Mouse (Mus musculus) CD4-positive, CD25-positive, alpha-beta regulatory T cell, adult 4 months (primary cell): ENCODE data around the gene Maml3. TPM values are rescaled to one million over a fixed set of nuclear protein-coding genes. Genes with fewer than 3 reads are reported as not detected.

ENCODE experiments used
- ATAC-seq: one replicate; pipeline ENCODE4 v1.8.0; 2017
- polyA plus RNA-seq, 2 experiments: library from polyadenylated mRNA; unstranded; fragments of 100-300 nt; shearing (Covaris generic); gene quantifications; one replicate each; pipeline ENCODE4 v1.2.1; 2017

Gene Maml3
- polyA plus RNA-seq, 2 experiments from 2014 or later, result 0.56 to 0.62 TPM

DNA sequence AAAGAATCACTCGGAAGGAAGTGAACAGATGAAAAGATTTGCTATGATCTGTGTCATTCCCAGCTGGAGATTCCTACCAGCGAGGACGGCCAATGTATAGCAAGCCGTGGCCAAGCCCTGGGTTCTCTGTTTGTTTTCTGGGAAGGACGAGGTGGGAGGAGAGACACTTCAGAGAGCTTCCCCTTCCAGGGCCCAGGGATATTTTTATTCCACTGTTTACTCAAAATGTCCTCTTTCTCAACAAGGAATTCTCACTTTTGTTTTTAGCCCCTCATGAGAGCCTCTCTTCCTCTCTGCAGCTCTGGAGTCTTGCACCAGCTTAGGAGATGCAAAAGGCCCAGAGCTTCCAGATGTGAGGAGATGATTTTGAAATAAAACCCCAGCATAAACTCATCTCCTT is 236.0 kb downstream of the Maml3 start:
- ATAC-seq, result no peak

DNA sequence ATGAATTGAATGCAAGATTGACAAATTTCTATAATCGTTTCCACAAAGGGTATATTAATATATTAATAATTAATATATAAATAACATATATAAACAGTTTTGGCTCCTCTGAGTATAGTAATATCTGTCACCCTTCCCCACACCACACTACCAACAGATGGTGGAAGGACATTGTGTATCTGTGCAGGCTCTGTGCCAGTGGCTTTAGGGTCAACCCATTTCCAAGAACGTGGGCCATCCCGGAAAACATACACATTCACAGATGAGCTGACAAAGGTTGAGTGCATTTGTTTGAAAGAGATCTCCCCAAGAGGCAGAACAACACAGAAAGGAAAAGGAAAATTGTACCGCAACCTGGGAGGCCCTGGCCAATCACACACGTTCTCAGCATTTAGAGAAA is 238.4 kb downstream of the Maml3 start:
- ATAC-seq, result no peak

DNA sequence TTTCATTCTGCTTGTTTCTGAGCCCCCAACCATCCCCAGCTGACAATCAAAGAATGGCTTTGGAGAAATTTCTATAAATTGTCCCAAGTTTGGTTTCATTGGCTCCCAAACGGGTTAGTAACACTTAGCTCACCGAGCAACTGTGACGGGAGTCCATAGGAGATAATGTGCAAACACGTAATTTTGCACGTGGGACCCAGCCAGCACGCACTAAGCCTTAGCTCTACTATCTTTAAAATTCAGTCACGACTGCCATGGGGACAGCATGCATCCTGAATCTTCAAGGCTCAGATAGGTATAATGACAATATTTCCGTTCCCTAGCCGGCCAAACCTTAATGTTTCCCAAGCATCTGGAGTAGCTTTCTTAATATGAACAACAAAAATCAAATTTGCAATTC is 243.2 kb downstream of the Maml3 start:
- ATAC-seq, result no peak

DNA sequence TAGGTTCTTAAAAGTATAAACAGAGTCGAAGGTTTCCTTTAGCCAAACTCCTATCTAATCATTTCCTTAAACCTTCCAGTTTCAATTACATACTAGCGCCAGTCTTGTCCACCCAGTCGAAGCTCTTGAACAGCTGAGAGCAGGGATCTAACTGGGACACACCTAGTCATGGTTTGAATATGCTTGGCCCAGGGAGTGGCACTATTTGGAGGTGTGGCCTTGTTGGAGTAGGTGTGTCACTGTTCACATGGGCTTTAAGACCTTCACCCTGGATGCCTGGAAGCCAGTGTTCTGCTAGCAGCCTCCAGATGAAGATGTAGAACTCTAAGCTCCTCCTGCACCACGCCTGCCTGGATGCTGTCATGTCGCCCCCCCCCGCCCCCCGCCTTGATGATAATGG is 244.4 kb downstream of the Maml3 start:
- no peak for ATAC-seq

DNA sequence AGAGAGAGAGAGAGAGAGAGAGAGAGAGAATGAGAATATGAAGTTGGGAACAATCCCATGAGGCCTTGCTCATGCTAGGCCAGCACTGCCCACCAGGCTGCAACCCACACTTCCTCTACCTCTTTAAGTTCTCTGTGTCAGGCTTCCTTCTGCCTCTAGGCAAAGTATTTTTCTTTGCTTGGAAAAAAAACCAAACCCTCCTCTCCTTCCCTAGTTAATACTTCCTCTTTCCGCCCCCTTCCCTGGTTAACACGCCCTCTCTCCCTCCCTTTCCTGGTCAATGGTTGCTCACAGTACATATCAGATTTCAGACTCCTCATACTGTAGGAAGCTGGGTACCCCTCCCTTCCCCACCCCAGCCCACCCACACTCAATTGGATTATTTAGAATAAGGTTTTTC is 245.7 kb downstream of the Maml3 start:
- no peak for ATAC-seq

DNA sequence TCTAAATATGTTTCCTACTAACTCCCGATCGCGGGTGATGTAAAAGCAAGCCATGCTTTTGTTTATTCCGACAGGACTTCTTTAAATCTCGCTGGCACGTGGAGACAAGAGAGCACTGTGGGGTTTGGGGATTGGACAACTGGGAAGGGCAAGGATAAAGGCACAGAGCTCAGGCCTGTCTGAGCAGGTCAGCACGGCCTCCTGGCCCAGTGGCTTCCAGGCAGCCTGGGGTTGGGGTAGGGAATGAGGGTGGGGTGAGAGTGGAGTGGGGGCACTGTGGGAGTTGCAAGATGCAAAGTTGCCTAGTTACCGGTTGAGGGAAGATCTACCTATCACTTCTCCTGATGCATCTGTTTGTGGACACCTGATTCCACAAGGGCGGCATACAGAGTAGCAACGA is 250.7 kb downstream of the Maml3 start:
- ATAC-seq, result no peak

DNA sequence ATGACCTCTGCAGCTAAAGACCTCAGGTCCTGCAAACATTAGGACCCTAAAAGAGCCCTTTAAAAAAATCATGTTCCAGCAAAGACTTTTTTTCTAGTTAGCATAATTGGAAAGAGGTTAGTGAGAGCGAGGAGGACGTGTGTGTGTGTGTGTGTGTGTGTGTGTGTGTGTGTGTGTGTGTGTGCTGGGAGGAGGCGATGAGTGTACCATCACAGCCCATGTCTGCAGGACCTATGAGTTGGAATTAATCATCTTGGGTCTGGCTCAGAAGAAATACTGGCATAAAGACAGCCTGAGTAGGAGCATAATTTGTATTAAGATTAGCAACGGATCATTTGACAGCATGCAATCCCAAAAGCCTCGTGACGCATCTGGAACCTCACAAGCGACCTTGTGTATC is 251.3 kb downstream of the Maml3 start:
- ATAC-seq, result no peak

DNA sequence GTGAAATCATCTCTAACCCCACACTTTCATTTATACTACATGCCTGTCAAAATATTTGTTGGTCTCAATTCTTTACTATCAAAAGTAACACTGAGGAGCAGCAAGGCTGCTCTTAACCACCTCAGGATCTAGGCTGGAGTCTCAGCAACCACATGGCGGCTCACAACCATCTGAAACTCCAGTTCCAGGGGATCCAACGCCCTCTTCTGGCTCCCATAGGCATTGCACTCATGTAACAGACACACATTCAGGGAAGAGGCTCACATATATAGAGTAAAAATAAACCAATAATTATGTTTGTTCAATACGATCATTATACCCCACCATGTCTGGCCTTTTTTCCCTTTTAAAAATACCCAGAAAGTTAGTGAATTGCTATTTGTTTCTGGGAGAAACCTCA is 252.2 kb downstream of the Maml3 start:
- no peak for ATAC-seq

DNA sequence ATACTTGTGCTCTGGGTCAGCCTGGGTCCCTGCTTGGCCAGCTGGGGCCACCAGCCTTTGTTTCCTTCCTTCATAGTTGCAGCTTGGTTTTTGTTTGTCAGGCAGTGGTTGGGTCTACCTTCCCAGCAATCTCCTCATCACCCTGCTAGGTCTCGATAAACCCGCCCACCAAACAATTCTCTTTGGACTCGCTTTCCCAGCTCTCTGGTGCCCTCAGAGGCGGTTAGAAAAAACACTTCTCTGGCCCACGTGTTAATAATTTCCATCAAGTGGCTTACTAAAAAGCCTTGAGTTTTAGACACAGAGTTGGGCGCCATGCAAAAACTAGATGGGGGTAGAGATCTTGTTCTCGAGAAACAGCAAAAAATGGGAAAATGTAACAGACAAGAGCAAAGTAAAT is 253.3 kb downstream of the Maml3 start:
- ATAC-seq, result no peak

DNA sequence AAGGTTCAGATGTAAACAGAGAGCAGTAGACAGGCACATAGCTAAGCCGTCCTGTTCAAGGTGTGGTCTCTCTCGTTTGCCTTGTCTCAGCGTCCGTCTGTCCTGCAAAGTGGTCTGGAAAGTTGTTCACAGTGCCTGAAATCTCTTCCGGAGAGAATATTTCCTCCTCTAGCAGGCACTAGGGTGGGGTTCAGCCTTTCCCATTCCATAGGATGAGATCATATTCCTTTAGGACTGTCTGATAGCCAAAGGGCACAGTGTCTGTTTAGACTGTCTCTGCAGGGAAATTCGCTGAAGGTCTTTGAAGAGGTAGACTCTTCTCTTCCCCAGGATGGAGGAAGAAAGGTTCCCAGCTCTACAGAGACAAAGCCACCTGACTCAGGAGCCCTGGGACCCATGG is 255.4 kb downstream of the Maml3 start:
- no peak for ATAC-seq

DNA sequence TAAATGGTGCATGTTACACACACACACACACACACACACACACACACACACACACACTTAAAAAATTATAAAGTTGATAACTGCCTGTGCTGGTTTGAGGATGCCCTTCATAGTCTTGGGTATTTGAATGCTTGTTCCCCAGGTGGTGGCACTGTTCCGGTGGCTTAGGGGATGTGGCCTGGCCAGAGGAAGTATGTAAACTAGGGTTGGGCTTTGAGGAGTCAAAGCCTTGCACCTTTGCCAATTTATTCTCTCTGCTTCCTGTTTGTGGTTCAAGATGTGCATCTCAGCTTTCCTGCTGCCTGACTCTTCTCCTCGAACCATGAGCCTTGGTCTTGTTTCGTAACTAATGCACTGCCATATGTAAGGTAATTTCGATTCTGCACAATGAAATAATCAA is 257.6 kb downstream of the Maml3 start:
- no peak for ATAC-seq

DNA sequence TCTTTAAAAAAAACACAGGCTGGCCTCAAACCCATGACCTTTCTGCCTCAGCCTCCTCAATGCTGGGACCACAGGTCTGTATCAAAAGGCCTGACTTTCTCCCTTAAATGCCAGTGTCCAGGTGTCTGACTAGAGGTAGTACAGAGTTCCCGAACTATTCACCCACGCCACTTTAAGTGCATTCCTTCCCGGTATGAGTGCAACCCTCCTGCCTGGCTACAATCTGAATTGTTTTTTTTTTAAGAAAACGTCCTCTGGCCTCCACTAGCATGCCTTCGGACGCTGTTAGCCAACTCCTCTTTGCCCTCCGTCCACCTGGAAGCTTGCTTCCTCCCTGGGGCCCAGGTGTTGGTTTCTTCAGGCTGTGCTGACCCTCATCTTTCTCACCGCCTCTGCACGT is 260.6 kb downstream of the Maml3 start:
- ATAC-seq, result no peak

DNA sequence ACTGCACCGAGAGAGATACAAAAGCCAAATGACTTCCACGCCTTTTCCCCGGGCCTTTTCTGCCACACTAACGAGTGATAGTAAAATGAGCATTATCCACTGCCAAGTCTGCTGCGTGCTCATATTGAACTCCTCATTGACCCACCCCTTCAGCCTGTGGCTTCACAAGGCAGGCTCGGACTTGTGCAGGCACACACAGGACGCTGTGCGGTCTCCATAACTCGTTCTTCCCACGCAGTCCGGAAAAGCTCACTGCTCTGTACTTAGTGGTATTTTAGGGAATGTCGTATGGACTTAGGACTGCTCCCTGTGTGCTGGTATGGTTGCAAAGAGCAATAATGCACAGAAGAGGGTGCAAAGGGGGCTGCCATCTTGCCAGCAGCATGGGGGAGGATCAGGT is 262.7 kb downstream of the Maml3 start:
- no peak for ATAC-seq

DNA sequence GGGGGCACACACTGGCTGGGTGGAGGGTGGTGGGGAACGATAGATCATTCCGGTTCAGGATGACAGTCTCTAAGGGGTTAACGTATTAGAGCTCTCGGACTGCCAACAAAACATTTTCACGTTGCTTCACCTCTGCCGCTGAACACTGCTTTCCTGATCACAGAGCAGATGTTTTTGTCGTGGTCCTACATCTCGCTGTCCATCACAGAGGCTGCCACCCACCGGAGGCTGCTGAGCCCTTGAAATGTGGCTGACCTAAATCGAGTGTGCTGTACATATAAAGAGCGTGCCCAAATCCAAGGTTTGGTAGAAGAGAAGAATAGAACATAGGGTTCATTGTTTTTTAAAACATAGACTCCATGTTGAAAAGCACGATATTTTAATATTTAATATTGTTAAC is 263.3 kb downstream of the Maml3 start:
- ATAC-seq, result no peak

DNA sequence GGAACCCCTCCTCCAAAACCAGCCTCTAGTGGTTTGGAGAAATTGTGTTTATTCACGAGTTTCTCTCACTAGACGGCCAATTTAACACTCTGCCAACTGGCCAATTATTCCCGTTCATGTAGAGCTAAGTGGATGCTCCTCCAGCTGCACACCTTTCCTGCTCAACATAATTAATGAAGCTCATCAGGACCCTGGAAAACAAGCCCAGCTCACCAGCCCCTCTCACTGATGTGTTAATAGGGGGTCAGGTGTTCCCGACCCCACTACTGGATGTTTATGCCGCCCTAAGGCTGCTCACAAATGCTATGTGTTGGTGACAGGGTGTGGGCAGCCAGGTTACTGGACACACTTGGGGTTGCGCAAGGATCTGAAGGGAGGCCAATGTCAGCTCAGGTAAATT is 263.7 kb downstream of the Maml3 start:
- ATAC-seq, result no peak

DNA sequence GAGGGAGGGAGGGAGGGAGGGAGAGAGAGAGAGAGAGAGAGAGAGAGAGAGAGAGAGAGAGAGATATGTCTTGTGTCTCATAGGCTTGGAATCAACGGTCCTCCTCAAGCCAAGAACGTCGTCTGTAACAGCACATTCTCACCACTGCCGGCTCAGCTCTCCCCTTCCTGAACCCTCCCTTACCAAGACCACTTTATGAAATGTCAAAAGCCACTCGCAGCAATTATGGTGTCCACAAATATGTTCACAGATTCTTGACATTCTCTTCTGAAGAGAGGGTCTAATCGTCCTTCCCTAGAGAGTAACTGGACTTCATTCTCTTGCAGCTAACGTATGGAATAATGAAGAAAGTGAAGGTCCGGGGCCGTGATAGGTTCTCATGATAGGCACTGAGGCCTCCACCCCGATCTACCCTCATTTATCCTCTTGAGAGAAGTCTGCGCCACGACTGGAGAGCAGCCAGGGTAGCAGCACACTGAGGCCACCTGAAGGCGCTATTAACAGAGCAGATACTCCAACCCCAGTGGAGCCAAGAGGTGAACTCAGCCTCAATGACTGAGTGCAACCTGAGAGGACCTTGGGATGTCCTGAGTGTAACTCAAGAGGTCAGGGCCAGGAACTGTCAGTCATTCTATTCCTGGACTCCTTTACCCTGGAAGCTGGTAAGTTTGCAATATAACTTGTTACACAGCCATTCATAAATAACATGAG is 264.6 kb downstream of the Maml3 start:
- no peak for ATAC-seq

DNA sequence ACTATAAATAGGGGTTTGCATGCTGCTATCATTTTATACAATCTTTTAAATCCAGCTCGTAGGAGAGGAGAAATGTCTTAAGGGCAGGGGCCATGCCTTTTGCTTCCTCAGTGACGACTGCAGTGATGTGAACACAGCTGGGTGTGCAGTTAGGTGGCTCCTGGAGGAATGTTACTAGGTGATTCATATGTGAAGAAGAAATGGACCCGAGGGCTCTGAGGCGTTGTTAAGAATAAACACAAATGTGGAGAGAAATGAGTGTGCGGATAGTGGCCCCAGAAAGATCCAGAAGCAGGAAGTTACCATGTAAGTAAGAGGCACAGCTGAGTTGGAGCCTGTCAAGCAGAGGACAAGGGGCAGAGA is 265.5 kb downstream of the Maml3 start:
- ATAC-seq, result no peak

DNA sequence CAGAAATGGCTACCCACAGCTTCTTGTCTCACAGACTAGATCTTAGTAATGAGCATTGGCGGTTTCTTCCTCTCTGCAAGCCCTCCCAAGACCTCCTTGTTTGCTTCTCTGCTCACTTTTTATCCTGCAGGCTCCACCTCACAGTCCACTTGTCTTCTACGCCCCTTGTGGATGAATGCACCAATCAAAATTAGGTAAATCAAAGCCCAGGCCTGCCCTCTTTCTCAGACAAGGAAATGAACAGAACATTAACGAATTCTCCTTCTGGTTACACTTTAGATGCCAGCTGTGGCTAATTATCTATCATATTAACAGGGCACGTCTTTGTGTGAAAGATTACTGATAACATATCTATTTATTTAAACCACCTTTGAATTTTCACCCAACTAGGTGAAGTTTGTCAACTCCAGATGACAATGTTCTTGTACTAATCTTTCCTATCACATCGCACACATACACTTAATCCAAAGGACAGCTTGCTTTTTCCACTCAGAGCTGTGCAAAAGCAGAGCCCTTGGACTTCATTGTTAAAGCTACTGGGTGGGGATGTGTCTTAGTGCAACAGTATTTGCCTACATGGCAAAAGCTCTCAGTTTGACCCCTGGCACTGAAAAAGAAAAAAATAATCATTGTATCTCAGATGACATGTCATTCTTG is 266.1 kb downstream of the Maml3 start:
- no peak for ATAC-seq

DNA sequence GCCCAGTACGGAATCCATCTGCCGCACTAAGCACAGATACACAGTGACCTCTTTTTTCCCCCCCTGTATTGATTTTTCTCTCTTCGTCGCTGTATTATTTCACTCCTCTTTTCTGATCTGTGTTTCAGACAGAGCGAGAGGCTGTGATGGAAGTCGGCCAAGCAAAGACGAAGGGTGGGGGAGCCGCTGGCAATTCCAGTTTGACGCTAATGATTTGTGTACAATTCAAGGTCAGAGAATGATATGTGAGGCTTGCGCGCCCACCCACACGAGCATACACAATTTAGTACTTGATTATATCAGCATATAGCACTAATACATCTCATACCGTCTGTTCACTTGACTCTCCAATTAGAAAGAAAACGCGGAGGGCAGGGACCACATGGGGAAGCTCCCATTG is 271.9 kb downstream of the Maml3 start:
- ATAC-seq, result no peak

DNA sequence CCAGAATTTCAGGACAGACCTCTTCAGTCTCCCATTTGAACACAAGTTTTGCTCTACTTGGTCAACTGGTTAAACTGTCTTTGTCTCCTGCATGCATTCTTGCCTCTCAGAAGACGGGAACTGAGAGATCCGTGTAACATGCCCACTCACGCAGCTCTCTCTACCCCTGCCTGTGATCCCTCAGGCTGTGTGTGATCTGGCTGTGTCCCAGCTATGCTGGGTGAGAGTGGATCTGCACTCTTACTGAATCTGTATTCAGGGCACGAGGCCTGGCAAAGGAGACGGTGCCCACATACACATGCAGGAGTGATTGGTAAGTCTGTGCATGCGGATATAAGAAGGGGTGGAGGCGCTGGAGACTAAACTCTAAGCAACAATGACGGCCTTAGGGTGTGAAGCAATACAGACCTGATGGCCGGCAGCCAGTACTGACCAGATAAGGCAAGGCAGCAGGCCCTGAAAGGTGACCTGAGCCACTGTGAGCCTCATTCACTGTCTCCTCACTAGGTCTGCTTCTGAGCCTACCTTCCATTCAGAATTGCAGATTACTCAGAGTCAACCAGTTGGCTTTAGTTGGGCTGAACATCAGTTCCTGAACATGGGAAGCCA is 274.0 kb downstream of the Maml3 start:
- ATAC-seq, result no peak

DNA sequence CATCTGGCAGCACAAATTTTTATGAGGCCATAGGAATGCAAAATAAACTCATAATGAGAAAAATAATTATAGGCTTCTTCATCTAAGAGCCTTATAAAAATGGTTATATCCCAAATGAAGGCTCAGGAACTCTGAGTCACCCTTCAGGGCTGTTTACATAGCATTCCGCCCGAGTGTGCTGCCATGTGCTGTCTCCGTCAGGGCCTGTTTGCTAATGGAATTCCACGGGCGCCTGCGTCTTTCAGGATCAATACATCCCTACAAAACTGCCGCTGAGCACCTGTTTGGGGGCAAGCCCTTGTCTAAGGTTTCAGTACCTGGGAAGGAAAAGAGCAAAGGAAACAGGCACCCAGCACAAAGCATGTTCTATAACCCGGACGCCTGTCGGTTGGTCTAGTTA is 279.3 kb downstream of the Maml3 start:
- no peak for ATAC-seq

DNA sequence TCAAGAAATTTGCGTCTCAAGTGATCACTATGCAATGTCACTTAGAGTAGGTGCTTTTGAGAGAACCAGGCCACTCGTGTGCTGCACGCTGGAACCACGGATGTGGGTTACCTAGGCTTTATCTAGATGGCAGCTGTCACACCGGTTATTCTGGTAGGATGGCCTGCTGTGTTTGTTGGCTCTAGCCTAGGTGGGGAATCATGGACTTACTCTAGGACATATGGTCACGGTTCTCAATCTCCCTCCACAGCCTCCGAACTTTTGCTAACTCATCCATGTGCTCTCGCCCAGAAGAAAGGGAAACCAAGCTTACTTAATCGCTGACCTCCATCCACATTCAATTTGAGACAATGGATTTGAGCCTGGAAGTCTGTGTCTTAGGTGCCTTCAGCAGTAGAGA is 280.4 kb downstream of the Maml3 start:
- ATAC-seq, result no peak

DNA sequence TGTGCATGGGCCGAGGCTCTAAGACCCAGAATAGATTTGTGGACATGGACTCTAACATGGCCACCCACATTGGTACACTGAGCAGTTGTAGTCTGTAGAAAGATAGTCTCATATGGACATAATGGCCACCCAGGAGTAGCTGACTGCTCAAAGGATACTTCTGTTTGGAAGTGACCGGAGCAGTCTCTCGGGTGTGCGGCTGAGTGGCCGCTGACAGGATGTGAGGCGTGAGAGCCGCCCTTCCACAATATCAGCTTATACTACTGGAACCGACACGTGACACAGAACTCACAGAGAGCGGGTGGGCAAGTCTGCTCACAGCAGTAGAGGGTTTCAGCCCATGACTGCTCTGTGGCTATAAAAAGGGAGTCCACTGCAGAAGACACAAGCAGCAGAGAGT is 283.3 kb downstream of the Maml3 start:
- no peak for ATAC-seq

DNA sequence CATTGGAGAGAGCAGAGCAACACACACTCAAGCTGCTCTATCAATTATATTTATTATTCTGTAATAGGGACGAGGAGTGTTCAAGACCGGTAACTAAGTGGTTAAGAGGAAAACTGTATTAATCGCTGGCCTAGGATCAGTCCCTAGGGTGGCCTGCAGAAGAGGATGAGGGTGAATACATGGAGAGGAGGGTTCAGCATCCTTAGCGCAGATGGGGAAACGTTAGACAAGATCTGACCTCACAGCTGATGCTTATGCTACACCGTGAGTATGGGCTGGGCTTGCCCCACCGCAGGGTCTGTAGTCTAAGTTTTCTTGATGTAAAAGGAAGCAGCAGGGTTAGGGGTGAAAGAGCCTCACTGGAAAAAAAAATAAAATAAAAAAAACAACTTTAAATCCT is 285.8 kb downstream of the Maml3 start:
- ATAC-seq, result no peak

DNA sequence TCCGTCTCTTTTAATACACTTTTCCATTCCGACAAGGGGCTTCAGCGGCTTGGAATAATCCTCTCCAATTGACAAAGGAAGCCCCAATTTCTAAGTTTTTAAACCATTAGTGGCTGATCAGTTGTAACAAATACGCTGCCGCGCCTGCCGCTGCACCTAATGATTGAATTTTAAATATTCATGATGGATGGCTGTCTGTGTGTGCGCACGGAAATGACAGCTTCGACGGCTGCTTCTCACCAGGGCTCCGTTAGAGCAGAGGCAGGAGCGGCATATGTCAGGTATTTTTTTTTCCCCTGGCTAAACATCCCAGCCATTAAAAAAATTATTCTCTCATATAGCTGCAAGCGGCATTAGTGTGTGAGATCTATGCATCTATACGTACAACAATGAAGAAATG is 287.0 kb downstream of the Maml3 start:
- ATAC-seq, result no peak
